Mouse (Mus musculus) embryonic facial prominence, embryonic 13.5 days (tissue): ENCODE measurements around the gene Dnajb4. TPM values are rescaled to one million over a fixed set of nuclear protein-coding genes. Genes with fewer than 3 reads are reported as not detected.
A peak's percentile ranks its signal among the peaks of the same experiment; 100 is the strongest.

Experiments
- ATAC-seq: fragments of 200-750 bp; cut with Nextera tagmentation; 2 replicates; pipeline ENCODE4 v1.8.0; 2017; ENCODE audit warnings: low read depth; ENCODE audit not compliant: insufficient number of reproducible peaks, insufficient read depth, low FRiP score, low TSS enrichment
- H3K27ac ChIP-seq: fragments of 300-500 bp; sonication (generic); 2 replicates; pipeline ENCODE4 v1.5.1; 2015; ENCODE audit warnings: moderate library complexity, mild to moderate bottlenecking, inconsistent platforms
- H3K27me3 ChIP-seq: fragments of 300-500 bp; sonication (generic); 2 replicates; pipeline ENCODE4 v1.6.1; 2015; ENCODE audit warnings: mild to moderate bottlenecking, inconsistent platforms
- H3K36me3 ChIP-seq: fragments of 300-500 bp; sonication (generic); 2 replicates; pipeline ENCODE4 v1.6.1; 2015; ENCODE audit warnings: mild to moderate bottlenecking, inconsistent platforms
- H3K4me1 ChIP-seq: fragments of 300-500 bp; sonication (generic); 2 replicates; pipeline ENCODE4 v1.6.1; 2015; ENCODE audit warnings: inconsistent platforms
- H3K4me2 ChIP-seq: fragments of 300-500 bp; sonication (generic); 2 replicates; pipeline ENCODE4 v1.6.1; 2015; ENCODE audit warnings: moderate library complexity, mild to moderate bottlenecking, inconsistent platforms
- H3K4me3 ChIP-seq: fragments of 300-500 bp; sonication (generic); 2 replicates; pipeline ENCODE4 v1.5.1; 2015; ENCODE audit warnings: mild to moderate bottlenecking, inconsistent platforms
- H3K9ac ChIP-seq: fragments of 300-500 bp; sonication (generic); 2 replicates; pipeline ENCODE4 v1.6.1; 2015; ENCODE audit warnings: mild to moderate bottlenecking, inconsistent platforms
- H3K9me3 ChIP-seq: fragments of 300-500 bp; sonication (generic); 2 replicates; pipeline ENCODE4 v1.6.1; 2016; ENCODE audit warnings: inconsistent platforms
- WGBS: fragments of 180-500 bp; shearing (Covaris S2); methylation state at CpG from one replicate; pipeline ENCODE4 v1.1.7; 2015; ENCODE audit warnings: mixed read lengths; 5-methylcytosine and 5-hydroxymethylcytosine counted together
- polyA plus RNA-seq: library from polyadenylated mRNA; unstranded; fragments of >200 nt; fragmentation: Nextera tagmentation; extraction: Ambion mirVana; gene quantifications from 2 replicates; pipeline ENCODE4 v1.2.1, GENCODE M21; 2015

The Dnajb4 gene
- polyA plus RNA-seq, 1 experiment from 2014 or later: 27.9 TPM

DNA sequence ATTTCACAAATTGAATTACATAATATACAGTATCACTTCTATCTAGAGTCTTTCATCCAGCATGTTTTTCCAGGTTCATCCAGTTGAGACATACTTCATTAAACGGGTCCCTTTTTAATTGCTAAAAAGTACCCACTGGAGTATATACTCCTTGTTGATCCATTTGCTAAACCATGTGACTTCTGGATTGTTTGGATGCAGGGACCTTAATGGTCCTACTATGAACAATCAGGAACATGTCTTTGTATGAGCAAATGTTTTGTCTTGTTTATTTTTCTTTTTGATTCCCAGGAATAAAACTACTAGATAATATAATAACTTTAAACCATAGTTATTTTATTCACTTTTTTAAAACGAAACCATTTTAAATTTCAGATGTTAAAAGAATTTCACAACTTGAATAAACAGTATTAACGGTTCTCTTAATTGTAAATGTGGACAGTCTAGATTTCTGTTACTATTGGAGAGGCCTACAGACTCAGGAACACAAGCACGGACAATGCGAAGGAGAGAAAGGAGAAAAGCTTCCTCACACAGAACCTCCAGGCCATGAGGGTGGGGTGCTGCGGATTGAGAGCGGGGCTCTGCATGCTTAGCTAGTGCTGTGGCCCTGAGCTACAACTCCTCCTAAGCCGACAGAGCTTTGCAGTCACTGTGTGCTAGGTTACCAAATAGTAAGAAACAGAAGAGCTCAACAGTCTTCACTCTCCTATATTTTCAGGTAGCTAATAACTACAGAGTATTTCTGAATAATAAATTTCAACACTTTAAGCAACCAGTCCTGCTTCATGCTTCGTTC is 19.2 kb downstream of the Dnajb4 start:
- Histone ChIP-seq H3K4me2 (peak overlapping the region; percentile 60), H3K4me1 (peaks cover 7% of the 10 kb centered on the region), H3K9ac (peak overlapping the region; percentile 55), H3K4me3 (peak overlapping the region; percentile 30), H3K9me3 (no peaks in the 10 kb centered on the region), H3K27ac (no peak overlapping the region), H3K36me3 (peaks cover 5% of the 10 kb centered on the region; the same call in 1 of the 2 replicates), H3K27me3 (no peaks in the 10 kb centered on the region)
- ATAC-seq: no peak
- 71% methylated on average over 9 of the region's 9 CpGs for WGBS

DNA sequence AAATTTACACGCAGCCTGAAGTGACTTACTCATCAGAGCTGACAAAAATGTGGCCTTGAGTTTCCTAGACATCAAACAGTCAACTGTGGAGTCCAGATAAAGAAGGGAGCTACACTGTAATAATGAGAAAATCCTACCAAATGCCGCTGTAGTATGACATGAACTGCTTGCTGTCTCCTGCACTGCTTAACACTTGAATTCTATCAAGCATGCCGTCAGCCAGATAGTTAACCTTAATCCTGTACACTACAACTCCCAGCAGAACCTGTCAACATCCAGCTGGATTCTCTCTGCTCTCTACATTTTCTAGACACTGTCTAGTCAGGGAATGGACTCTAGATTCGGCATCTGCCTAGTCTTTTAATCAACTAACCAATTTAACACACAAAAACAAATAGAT is 20.8 kb downstream of the Dnajb4 start:
- Histone ChIP-seq H3K9ac (no peak overlapping the region), H3K4me3 (no peak overlapping the region), H3K4me1 (peaks cover 7% of the 10 kb centered on the region), H3K27me3 (no peaks in the 10 kb centered on the region), H3K4me2 (no peak overlapping the region), H3K9me3 (no peaks in the 10 kb centered on the region), H3K36me3 (peaks cover 19% of the 10 kb centered on the region; the same call in 1 of the 2 replicates), H3K27ac (no peak overlapping the region)
- ATAC-seq: no peak
- WGBS: 73% methylated on average over 4 of the region's 4 CpGs

DNA sequence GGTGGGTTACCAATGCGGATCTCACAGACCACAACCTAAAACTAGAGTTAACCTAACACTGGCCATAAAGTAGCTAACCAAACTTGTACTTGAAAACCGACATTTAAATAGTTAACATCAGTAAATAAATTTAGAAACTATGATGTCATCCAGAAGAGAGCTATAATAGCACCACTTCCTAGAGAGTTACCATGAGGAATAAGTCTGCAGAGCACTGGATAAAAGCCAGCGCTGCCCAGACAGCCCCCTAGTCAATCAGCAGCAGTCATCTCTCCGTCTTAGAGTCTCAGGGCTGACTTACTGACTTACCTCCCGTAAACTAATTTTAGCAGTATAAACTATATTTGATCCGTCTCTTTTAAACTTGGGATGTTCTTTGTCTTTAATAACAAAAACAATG is 24.0 kb downstream of the Dnajb4 start:
- Histone ChIP-seq H3K27ac (no peak overlapping the region), H3K4me3 (no peak overlapping the region), H3K27me3 (no peaks in the 10 kb centered on the region), H3K4me2 (no peak overlapping the region), H3K9me3 (no peaks in the 10 kb centered on the region), H3K36me3 (peaks cover 38% of the 10 kb centered on the region), H3K4me1 (peaks cover 2% of the 10 kb centered on the region), H3K9ac (no peak overlapping the region)
- WGBS: 76% methylated on average over 6 of the region's 6 CpGs
- ATAC-seq: no peak

DNA sequence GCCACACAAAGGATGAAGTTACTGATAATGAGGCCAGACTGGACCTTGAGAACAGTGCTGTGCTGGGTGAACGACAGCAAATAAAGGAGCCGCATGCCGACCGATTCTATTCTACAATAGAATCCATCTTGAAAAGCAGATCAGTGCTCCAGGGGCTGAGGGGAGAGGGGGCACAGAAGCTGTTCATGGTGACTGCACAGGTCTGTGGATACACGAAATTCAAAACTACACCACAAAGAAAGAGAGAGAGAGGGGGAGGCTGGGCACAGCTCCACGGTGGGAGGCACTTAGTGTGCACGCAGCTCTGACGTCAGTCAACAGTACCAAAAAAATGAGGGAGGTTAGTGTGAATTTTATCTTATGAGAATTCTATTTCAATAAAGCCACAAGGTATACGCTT is 26.6 kb downstream of the Dnajb4 start:
- H3K27ac ChIP-seq: no peak overlapping the region
- no peaks in the 10 kb centered on the region for H3K9me3 ChIP-seq
- no peaks in the 10 kb centered on the region for H3K27me3 ChIP-seq
- H3K36me3 ChIP-seq: peaks cover 45% of the 10 kb centered on the region
- H3K4me2 ChIP-seq: no peak overlapping the region
- H3K4me1 ChIP-seq: no peaks in the 10 kb centered on the region
- H3K4me3 ChIP-seq: no peak overlapping the region
- WGBS: 79% methylated on average over 9 of the region's 9 CpGs
- H3K9ac ChIP-seq: no peak overlapping the region
- ATAC-seq: no peak

DNA sequence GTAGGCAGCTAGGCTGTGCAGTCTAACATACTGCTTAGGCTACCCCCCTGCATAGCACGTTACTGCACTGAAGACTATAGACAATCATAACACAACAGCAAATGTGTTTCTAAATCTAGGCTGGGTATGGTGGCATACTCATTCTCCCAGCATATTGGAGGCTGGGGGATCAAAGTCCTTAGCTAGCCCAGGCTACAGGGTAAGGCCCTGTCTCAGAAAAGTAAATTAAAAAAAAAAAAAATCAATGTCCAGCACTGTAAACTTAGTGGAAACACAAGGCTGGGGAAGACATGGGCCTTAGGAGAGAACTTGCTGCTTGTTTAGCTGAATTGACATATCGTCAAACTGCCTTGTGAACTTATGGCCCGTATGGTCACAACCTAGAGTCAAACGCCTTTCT is 29.5 kb downstream of the Dnajb4 start:
- Histone ChIP-seq H3K27ac (no peak overlapping the region), H3K4me3 (no peak overlapping the region), H3K4me2 (no peak overlapping the region), H3K9ac (no peak overlapping the region), H3K4me1 (no peaks in the 10 kb centered on the region), H3K27me3 (no peaks in the 10 kb centered on the region), H3K36me3 (peaks cover 38% of the 10 kb centered on the region), H3K9me3 (no peaks in the 10 kb centered on the region)
- 95% methylated on average over 4 of the region's 4 CpGs for WGBS
- no peak for ATAC-seq

DNA sequence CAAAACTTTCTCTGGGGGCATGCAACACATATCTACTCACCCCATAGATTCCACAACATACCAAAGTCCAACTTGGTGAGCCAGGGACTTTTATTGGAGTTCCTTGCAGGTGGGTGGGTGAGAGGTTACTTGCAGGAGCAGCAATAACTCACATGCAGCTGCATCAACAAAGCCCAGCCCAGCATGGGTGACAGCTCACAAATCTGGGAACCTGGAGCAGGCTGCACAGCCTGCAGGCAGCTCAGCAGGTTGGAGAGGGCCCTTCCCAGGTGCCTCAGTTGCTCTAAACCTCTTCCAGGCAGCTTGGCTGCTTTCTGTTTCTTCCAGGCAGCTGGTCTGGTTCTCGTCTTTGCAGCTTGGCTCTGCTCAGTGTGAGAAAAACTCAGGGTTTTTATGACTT is 30.8 kb downstream of the Dnajb4 start:
- no peak overlapping the region for H3K4me2 ChIP-seq
- peaks cover 26% of the 10 kb centered on the region for H3K36me3 ChIP-seq
- H3K27ac ChIP-seq: no peak overlapping the region
- 45% methylated on average over 1 of the region's 1 CpGs for WGBS
- no peak overlapping the region for H3K4me3 ChIP-seq
- H3K4me1 ChIP-seq: no peaks in the 10 kb centered on the region
- H3K27me3 ChIP-seq: no peaks in the 10 kb centered on the region
- H3K9me3 ChIP-seq: no peaks in the 10 kb centered on the region
- no peak for ATAC-seq
- H3K9ac ChIP-seq: no peak overlapping the region

DNA sequence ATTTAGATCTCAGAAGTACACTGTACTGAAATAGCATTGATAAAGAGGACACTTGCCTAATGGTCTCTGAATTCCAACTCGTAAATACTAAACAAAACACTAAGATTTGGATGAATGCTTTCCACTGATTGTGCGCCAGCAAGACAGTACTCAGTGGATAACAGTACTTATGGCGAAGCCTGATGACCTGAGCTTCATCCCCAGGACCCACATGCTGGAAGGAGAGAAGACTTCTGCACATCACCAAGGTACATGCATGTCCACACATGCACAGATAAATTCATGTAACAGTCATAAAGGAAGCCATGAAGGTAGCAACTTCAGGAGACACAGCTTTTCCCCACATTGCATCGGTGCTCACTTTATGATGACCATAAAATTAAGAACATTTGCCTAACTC is 31.3 kb downstream of the Dnajb4 start:
- Histone ChIP-seq H3K36me3 (peaks cover 25% of the 10 kb centered on the region), H3K4me3 (no peak overlapping the region), H3K4me1 (no peaks in the 10 kb centered on the region), H3K27ac (no peak overlapping the region), H3K9me3 (no peaks in the 10 kb centered on the region), H3K27me3 (no peaks in the 10 kb centered on the region), H3K9ac (no peak overlapping the region), H3K4me2 (no peak overlapping the region)
- no peak for ATAC-seq
- WGBS: 87% methylated on average over 4 of the region's 4 CpGs

DNA sequence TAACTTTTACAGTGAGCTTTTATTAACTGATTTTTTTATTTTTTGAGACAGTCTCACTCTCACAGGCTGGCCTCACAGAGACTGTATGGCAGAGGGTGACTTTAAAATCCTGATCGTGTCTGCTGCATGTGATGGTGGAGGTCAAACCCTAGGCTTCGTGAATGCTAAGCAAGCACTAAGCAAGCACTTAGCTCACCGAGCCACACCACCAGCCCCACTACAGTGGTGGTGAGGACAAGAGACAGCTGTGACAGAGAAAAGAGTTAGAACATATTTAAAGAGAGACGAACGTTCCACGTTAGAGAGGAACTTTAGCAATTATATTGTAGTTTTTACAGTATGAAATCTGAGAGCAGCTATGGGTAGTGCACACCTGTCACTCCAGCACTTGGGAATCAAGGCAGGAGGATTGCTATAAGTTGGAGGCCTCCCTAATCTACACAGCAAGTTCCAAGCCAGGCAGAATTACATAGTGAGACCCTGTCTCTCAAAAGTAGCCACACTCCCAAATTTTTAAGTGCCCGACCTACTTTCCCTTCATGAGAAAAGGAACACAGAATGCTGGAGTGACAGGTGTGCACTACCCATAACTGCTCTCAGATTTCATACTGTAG is 37.7 kb downstream of the Dnajb4 start:
- 72% methylated on average over 7 of the region's 7 CpGs for WGBS

DNA sequence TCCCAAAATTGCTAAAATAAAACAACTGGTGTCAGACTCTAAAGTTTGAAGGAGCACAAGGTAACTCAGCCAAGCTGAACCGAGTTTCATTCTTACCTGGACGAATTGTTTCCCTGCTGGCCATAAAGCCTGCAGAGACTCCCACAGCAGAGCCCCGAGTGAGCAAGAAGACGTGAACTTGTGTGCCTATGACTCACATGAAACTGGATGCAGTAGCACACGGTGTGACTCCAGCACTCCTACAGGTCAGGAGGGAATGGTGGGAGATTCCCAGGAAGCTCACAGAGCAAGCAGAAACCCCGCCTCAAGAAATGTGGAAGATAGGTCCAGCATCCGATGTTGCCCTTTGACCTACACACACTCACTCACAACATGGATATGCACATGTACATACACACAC is 38.2 kb downstream of the Dnajb4 start:
- no peak overlapping the region for H3K27ac ChIP-seq
- no peak overlapping the region for H3K4me3 ChIP-seq
- no peaks in the 10 kb centered on the region for H3K9me3 ChIP-seq
- H3K9ac ChIP-seq: no peak overlapping the region
- no peaks in the 10 kb centered on the region for H3K36me3 ChIP-seq
- H3K27me3 ChIP-seq: peaks cover 10% of the 10 kb centered on the region
- peaks cover 6% of the 10 kb centered on the region for H3K4me1 ChIP-seq
- WGBS: 67% methylated on average over 7 of the region's 7 CpGs
- ATAC-seq: no peak
- no peak overlapping the region for H3K4me2 ChIP-seq

More for the DNA sequence above, 37.7 kb downstream of the Dnajb4 start:
- peaks cover 5% of the 10 kb centered on the region for H3K27me3 ChIP-seq
- H3K9me3 ChIP-seq: no peaks in the 10 kb centered on the region
- H3K9ac ChIP-seq: no peak overlapping the region
- H3K4me2 ChIP-seq: no peak overlapping the region
- no peak overlapping the region for H3K27ac ChIP-seq
- H3K36me3 ChIP-seq: no peaks in the 10 kb centered on the region
- ATAC-seq: no peak
- H3K4me1 ChIP-seq: 0 out of 2 replicates have a peak, but pooled peaks cover under 1% of the 10 kb centered on the region
- H3K4me3 ChIP-seq: no peak overlapping the region

DNA sequence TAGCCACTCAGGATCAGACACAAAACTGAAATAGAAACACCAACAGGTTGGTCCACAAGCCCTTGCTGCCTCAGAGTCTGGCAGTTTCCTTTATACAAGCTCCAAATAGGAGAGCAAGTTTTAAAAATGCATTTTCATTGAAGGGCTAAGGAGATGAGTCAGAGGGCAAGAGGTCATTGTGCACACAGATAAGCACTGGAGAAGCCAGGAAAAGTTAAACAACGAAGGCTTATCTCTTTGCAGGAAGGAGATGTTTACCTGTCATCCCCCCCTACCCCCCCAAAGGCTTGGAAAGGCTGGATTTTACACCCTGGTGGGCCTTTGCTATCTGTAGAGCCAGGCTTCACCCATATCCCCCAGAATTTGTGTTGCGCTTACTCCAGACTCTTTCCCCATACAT is 38.9 kb downstream of the Dnajb4 start:
- 74% methylated on average over 2 of the region's 2 CpGs for WGBS
- ATAC-seq: no peak

DNA sequence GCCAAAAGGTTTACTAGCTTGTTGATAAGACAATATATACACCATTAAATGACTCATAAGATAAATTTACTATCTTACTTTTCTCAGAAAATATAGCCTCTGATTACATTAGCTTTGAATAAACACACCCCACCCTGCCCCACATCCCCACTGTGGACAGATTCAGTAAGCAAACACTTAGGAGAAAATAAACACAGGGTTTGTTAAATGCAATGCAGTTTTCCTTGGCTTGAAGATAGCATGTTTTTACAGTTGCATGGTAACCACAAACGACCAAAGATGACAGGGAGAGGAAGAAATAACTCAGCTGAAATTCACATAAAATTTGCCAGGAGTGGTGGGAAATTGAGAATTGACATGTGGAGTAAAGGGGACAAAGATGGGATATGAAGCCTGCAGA is 39.7 kb downstream of the Dnajb4 start:
- no peaks in the 10 kb centered on the region for H3K9me3 ChIP-seq
- H3K4me2 ChIP-seq: no peak overlapping the region
- no peak overlapping the region for H3K27ac ChIP-seq
- WGBS: 42% methylated on average over 1 of the region's 1 CpGs
- H3K27me3 ChIP-seq: peaks cover 21% of the 10 kb centered on the region
- H3K36me3 ChIP-seq: no peaks in the 10 kb centered on the region
- no peak for ATAC-seq
- H3K4me3 ChIP-seq: no peak overlapping the region
- no peak overlapping the region for H3K9ac ChIP-seq
- H3K4me1 ChIP-seq: peaks cover 16% of the 10 kb centered on the region

More for the DNA sequence above, 38.9 kb downstream of the Dnajb4 start:
- H3K4me2 ChIP-seq: no peak overlapping the region
- H3K4me1 ChIP-seq: peaks cover 9% of the 10 kb centered on the region
- H3K9me3 ChIP-seq: no peaks in the 10 kb centered on the region
- H3K4me3 ChIP-seq: no peak overlapping the region
- H3K27ac ChIP-seq: no peak overlapping the region
- H3K36me3 ChIP-seq: no peaks in the 10 kb centered on the region
- H3K9ac ChIP-seq: no peak overlapping the region
- H3K27me3 ChIP-seq: peaks cover 13% of the 10 kb centered on the region

DNA sequence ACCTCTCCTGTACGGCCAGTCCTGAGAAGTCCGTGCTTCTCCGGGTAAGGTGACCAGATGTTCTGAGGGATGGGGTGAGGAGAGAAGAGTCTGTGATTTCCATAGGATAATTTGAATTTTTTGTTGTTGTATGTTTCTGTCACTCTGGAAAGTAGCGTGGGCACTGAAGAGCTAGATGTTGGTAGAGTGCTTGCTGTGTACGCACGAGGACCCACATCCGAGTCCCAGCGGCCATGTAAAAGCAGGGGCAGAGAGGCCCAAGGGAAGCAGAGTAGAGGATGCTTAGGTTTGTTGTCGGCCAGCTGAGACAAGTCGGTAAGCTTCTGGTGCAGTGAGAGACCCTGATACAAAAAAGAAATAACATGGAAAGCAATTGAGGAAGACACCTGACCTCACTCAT is 42.1 kb downstream of the Dnajb4 start:
- no peaks in the 10 kb centered on the region for H3K36me3 ChIP-seq
- no peaks in the 10 kb centered on the region for H3K9me3 ChIP-seq
- peaks cover 22% of the 10 kb centered on the region for H3K4me1 ChIP-seq
- no peak for ATAC-seq
- 92% methylated on average over 10 of the region's 10 CpGs for WGBS
- no peak overlapping the region for H3K9ac ChIP-seq
- no peak overlapping the region for H3K27ac ChIP-seq
- H3K27me3 ChIP-seq: peaks cover 29% of the 10 kb centered on the region
- H3K4me2 ChIP-seq: no peak overlapping the region
- H3K4me3 ChIP-seq: no peak overlapping the region
